Mouse (Mus musculus) embryonic fibroblast, embryonic 13.5 days (primary cell): ENCODE results near the gene Hspb11.

Experiments used
- CTCF ChIP-seq: IDR thresholded peaks from 2 replicates; pipeline ENCODE4 v1.5.1; 2011; ENCODE audit warnings: mild to moderate bottlenecking, control low read depth, low read length, moderate library complexity, borderline replicate concordance; ENCODE audit not compliant: insufficient read depth
- POLR2A ChIP-seq: IDR thresholded peaks from 2 replicates; pipeline ENCODE4 v1.6.1; 2011; ENCODE audit warnings: low read depth, mild to moderate bottlenecking, control low read depth, low read length, moderate library complexity

GRCm38 (mm10) chr4:107285446-107286200 is 32.2 kb downstream of the Hspb11 start:
- no peak for TF ChIP-seq POLR2A
- no peak for TF ChIP-seq CTCF
